Mouse (Mus musculus) CH12.LX (cell line): Measurements from ENCODE around the gene Upf2. TPM values are rescaled to one million over a fixed set of nuclear protein-coding genes. Genes with fewer than 3 reads are reported as not detected.

Experiments used
- DNase-seq: peaks from one replicate; pipeline ENCODE4 v3.0.0-alpha.2; 2013; ENCODE audit errors: extremely low read depth
- H3K27ac ChIP-seq: 2 replicates; pipeline ENCODE4 v1.5.1; 2012; ENCODE audit warnings: low read depth, mild to moderate bottlenecking, control low read depth, moderate library complexity; ENCODE audit not compliant: insufficient read depth
- H3K27me3 ChIP-seq: replicated peaks from 2 replicates; pipeline ENCODE3; 2012; ENCODE audit warnings: inconsistent platforms
- H3K36me3 ChIP-seq, 2 experiments: replicated peaks in 1 of 2; 2 replicates each; pipeline versions ENCODE3 to v1.6.1; 2012; ENCODE audit warnings: inconsistent platforms in 1 of 2, low read length in 1 of 2, mild to moderate bottlenecking in 1 of 2, mixed read lengths in 1 of 2, moderate library complexity in 1 of 2; ENCODE audit not compliant: control insufficient read depth in 1 of 2, insufficient read depth in 1 of 2
- H3K4me1 ChIP-seq, 2 experiments: 2 replicates each; pipeline ENCODE4 v1.6.1; 2012; ENCODE audit warnings: inconsistent platforms in 1 of 2, moderate library complexity in 1 of 2; ENCODE audit not compliant: insufficient read depth in 2 of 2, control insufficient read depth in 1 of 2
- H3K4me2 ChIP-seq: 2 replicates; pipeline ENCODE4 v1.6.1; 2012; ENCODE audit warnings: low read depth, mild to moderate bottlenecking, control low read depth; ENCODE audit not compliant: poor library complexity, insufficient read depth, severe bottlenecking
- H3K4me3 ChIP-seq, 3 experiments: fragments of 150-350 bp in 1 of 3; sonication (generic) in 1 of 3; replicated peaks in 1 of 3; 2 replicates each; pipeline versions ENCODE3 to v1.5.1; 2011 to 2012; ENCODE audit warnings: low read depth in 2 of 3, low read length in 2 of 3, mild to moderate bottlenecking in 2 of 3, moderate library complexity in 2 of 3, control low read depth in 1 of 3, improper control_type of control experiment in 1 of 3, inconsistent platforms in 1 of 3, mixed read lengths in 1 of 3; ENCODE audit not compliant: poor library complexity in 1 of 3
- H3K79me2 ChIP-seq: replicated peaks from 2 replicates; pipeline ENCODE4 v1.6.1; 2012; ENCODE audit warnings: mild to moderate bottlenecking, moderate library complexity; ENCODE audit not compliant: control insufficient read depth, poor library complexity, insufficient read depth, severe bottlenecking; ENCODE audit errors: extremely low read depth
- H3K9ac ChIP-seq: 2 replicates; pipeline ENCODE4 v1.6.1; 2012; ENCODE audit warnings: low read depth, mild to moderate bottlenecking, control low read depth, moderate library complexity; ENCODE audit not compliant: insufficient read depth
- H3K9me3 ChIP-seq: replicated peaks from 2 replicates; pipeline ENCODE3; 2012; ENCODE audit warnings: low read length, inconsistent platforms, mixed read lengths
- BHLHE40 ChIP-seq: IDR thresholded peaks from 2 replicates; pipeline ENCODE4 v1.6.1; 2011; ENCODE audit warnings: mild to moderate bottlenecking, low read depth, low read length, improper control_type of control experiment
- CHD2 ChIP-seq: IDR thresholded peaks from 2 replicates; pipeline ENCODE4 v1.6.1; 2011; ENCODE audit warnings: low read length, improper control_type of control experiment
- GABPA ChIP-seq: IDR thresholded peaks from 2 replicates; pipeline ENCODE4 v1.6.1; 2012; ENCODE audit warnings: low read depth, low read length, improper control_type of control experiment, inconsistent platforms; ENCODE audit not compliant: insufficient replicate concordance
- IRF4 ChIP-seq: IDR thresholded peaks from 2 replicates; pipeline ENCODE4 v1.6.1; 2014; ENCODE audit warnings: low read depth, mild to moderate bottlenecking, inconsistent platforms, low read length, improper control_type of control experiment
- JUN ChIP-seq: IDR thresholded peaks from 2 replicates; pipeline ENCODE4 v1.6.1; 2011; ENCODE audit warnings: low read depth, mild to moderate bottlenecking, low read length, improper control_type of control experiment, moderate library complexity; ENCODE audit not compliant: insufficient read depth
- JUND ChIP-seq: conservative IDR thresholded peaks from 2 replicates; pipeline ENCODE4 v1.6.1; 2011; ENCODE audit warnings: low read depth, low read length, improper control_type of control experiment
- KAT2A ChIP-seq: IDR thresholded peaks from 2 replicates; pipeline ENCODE4 v1.6.1; 2012; ENCODE audit warnings: low read length, improper control_type of control experiment, inconsistent platforms; ENCODE audit not compliant: insufficient replicate concordance
- MAFK ChIP-seq: IDR thresholded peaks from 2 replicates; pipeline ENCODE4 v1.6.1; 2011; ENCODE audit warnings: low read length, improper control_type of control experiment; ENCODE audit not compliant: insufficient replicate concordance
- MAZ ChIP-seq: IDR thresholded peaks from 2 replicates; pipeline ENCODE4 v1.6.1; 2012; ENCODE audit warnings: low read depth, mild to moderate bottlenecking, inconsistent platforms, low read length, improper control_type of control experiment, moderate library complexity
- MEF2A ChIP-seq: IDR thresholded peaks from 2 replicates; pipeline ENCODE4 v1.6.1; 2014; ENCODE audit warnings: low read depth, mild to moderate bottlenecking, inconsistent platforms, low read length, improper control_type of control experiment, borderline replicate concordance
- MXI1 ChIP-seq: IDR thresholded peaks from 2 replicates; pipeline ENCODE4 v1.6.1; 2011; ENCODE audit warnings: mild to moderate bottlenecking, low read depth, low read length, improper control_type of control experiment
- MYC ChIP-seq: IDR thresholded peaks from 2 replicates; pipeline ENCODE4 v1.6.1; 2011; ENCODE audit warnings: low read depth, mild to moderate bottlenecking, improper control_type of control experiment, low read length
- POLR2A ChIP-seq: IDR thresholded peaks from 2 replicates; pipeline ENCODE4 v1.6.1; 2011; ENCODE audit warnings: low read depth, mild to moderate bottlenecking, improper control_type of control experiment, low read length
- RAD21 ChIP-seq: IDR thresholded peaks from 2 replicates; pipeline ENCODE4 v1.6.1; 2011; ENCODE audit warnings: low read depth, mild to moderate bottlenecking, low read length, improper control_type of control experiment, moderate library complexity
- TBP ChIP-seq: conservative IDR thresholded peaks from 2 replicates; pipeline ENCODE4 v1.6.1; 2011; ENCODE audit warnings: low read depth, low read length, improper control_type of control experiment
- TCF12 ChIP-seq: IDR thresholded peaks from 2 replicates; pipeline ENCODE4 v1.6.1; 2014; ENCODE audit warnings: low read depth, mild to moderate bottlenecking, inconsistent platforms, low read length, improper control_type of control experiment
- UBTF ChIP-seq: IDR thresholded peaks from 2 replicates; pipeline ENCODE4 v1.6.1; 2012; ENCODE audit warnings: low read depth, mild to moderate bottlenecking, inconsistent platforms, low read length, improper control_type of control experiment, moderate library complexity
- USF2 ChIP-seq: conservative IDR thresholded peaks from 2 replicates; pipeline ENCODE4 v1.6.1; 2011; ENCODE audit warnings: low read depth, low read length, improper control_type of control experiment
- ZC3H11A ChIP-seq: IDR thresholded peaks from 2 replicates; pipeline ENCODE4 v1.6.1; 2012; ENCODE audit warnings: low read depth, mild to moderate bottlenecking, inconsistent platforms, low read length, improper control_type of control experiment
- ZKSCAN1 ChIP-seq: IDR thresholded peaks from 2 replicates; pipeline ENCODE4 v1.6.1; 2012; ENCODE audit warnings: low read depth, inconsistent platforms, low read length, improper control_type of control experiment, borderline replicate concordance
- ZNF384 ChIP-seq: IDR thresholded peaks from 2 replicates; pipeline ENCODE4 v1.6.1; 2012; ENCODE audit warnings: low read depth, low read length, improper control_type of control experiment, inconsistent platforms
- dilution Hi-C: fragments of 300-500 bp; cut with MboI; formaldehyde crosslinking; loops from 2 replicates; pipeline ENCODE4 v1.14.3; 2020; ENCODE audit warnings: low sequenced_read_pairs; ENCODE audit not compliant: extremely low pct_unique_long_range_greater_than_20kb, extremely low pct_ligation_motif_present
- in situ Hi-C: fragments of 300-500 bp; cut with MboI; formaldehyde crosslinking; loops from 3 replicates; pipeline ENCODE4 v1.14.3; 2019; ENCODE audit warnings: low sequenced_read_pairs, low pct_ligation_motif_present, low pct_unique_long_range_greater_than_20kb, mixed read lengths
- polyA plus RNA-seq: library from polyadenylated mRNA; unstranded; fragments of >175 nt; gene quantifications from 2 replicates; pipeline ENCODE4 v1.2.1, GENCODE M21; 2012; ENCODE audit warnings: low read depth; ENCODE audit not compliant: insufficient read length
- total RNA-seq, 2 experiments: library from RNA; depleted of rRNA; stranded (reverse); fragments of 300-350 nt in 1 of 2; fragments of >200 nt in 1 of 2; gene quantifications; 2 replicates each; pipeline ENCODE4 v1.2.3; 2012 to 2014

Upf2 gene
- total and polyA plus RNA-seq, 3 experiments = 9.3 to 27.0 (median 13.4) TPM

DNA sequence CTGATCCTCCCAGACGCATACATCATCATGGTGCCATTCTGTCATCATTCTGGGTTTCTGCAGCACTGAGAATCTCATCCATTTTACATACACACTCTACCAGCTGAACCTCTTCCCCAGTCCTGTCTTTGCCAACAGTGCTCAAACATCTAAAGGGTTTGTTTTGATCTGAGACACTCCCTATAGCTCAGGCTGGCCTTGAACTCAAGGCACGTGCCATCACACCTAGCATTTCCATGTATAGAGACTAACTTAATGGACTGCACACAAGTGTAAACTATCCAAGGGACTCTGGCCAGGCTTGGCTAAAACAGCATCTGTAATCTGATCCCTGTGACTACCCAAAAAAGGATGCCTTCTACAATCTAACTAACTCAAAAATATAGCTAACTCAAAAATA lies 108.0 kb downstream of the Upf2 start:
- Histone ChIP-seq H3K4me2 (no peak overlapping the region), H3K27ac (no peak overlapping the region), H3K9me3 (no peaks in the 10 kb centered on the region), H3K79me2 (no peaks in the 10 kb centered on the region), H3K27me3 (no peaks in the 10 kb centered on the region), H3K4me3 (no peak overlapping the region), H3K9ac (no peak overlapping the region), H3K36me3 (peaks cover 14 to 33% of the 10 kb centered on the region in 2 experiments), H3K4me1 (no peaks in the 10 kb centered on the region)
- dilution Hi-C loops (no loop called here), in situ Hi-C loops (no loop called here)
- TF ChIP-seq MAFK (no peak), ZNF384 (no peak), MEF2A (no peak), TCF12 (no peak), ZC3H11A (no peak), UBTF (no peak), ZKSCAN1 (no peak), MYC (no peak), MAZ (no peak), BHLHE40 (no peak), POLR2A (no peak), MXI1 (no peak), JUND (no peak), USF2 (no peak), TBP (no peak), IRF4 (no peak), GABPA (no peak), RAD21 (no peak), JUN (no peak)
- no peak for DNase-seq

- Histone ChIP-seq H3K27me3 (no peaks in the 10 kb centered on the region), H3K4me2 (no peak overlapping the region), H3K9ac (no peak overlapping the region), H3K4me1 (no peaks in the 10 kb centered on the region), H3K9me3 (no peaks in the 10 kb centered on the region), H3K4me3 (no peak overlapping the region), H3K79me2 (no peaks in the 10 kb centered on the region), H3K36me3 (peaks cover 7 to 24% of the 10 kb centered on the region in 2 experiments), H3K27ac (no peak overlapping the region)
- in situ Hi-C loops (no loop called here), dilution Hi-C loops (no loop called here)
- no peak for TF ChIP-seq MYC
- no peak for TF ChIP-seq KAT2A
- no peak for TF ChIP-seq CHD2
- no peak for TF ChIP-seq USF2
- no peak for TF ChIP-seq ZKSCAN1
- TF ChIP-seq MAFK = no peak
- TF ChIP-seq GABPA = no peak
- DNase-seq = no peak
These were observed 109.0 kb downstream of the Upf2 start for GRCm38 (mm10) chr2:6060071-6060804.
